Mouse (Mus musculus) megakaryocyte-erythroid progenitor cell, adult 5-6 weeks (primary cell): Measurements from ENCODE around the gene Gm29427. TPM values are rescaled to one million over a fixed set of nuclear protein-coding genes. Genes with fewer than 3 reads are reported as not detected.

Source experiments
- ATAC-seq: replicated peaks from 2 replicates; pipeline ENCODE4 v1.8.0; 2016; ENCODE audit warnings: mild to moderate bottlenecking, inconsistent platforms; ENCODE audit not compliant: severe bottlenecking, poor library complexity, low FRiP score, low TSS enrichment
- total RNA-seq, 2 experiments: library from RNA; stranded (forward) in 1 of 2; stranded (reverse) in 1 of 2; fragments of 200-1000, 215-1000 nt in 1 of 2; fragments of >200 nt in 1 of 2; fragmentation: Nextera tagmentation in 1 of 2; gene quantifications; 2 replicates each; pipeline ENCODE4 v1.2.3; 2014 to 2017

Gm29427 gene
- total RNA-seq, 2 experiments from 2014 or later = not detected

- no peak for ATAC-seq
These were observed 18.1 kb upstream of the Gm29427 start for GRCm38 (mm10) chr1:130733671-130734070.

- ATAC-seq = peak; percentile 40; the same call in 1 of the 2 replicates
These were observed 17.4 kb upstream of the Gm29427 start for GRCm38 (mm10) chr1:130732706-130733658.

- ATAC-seq = peak; percentile 64
These were observed 16.2 kb upstream of the Gm29427 start, which contains the start of gene AA986860 for GRCm38 (mm10) chr1:130731741-130732337. Gene AA986860 (plus strand): TSS chr1:130731976.

- ATAC-seq = no peak
These were observed 13.6 kb upstream of the Gm29427 start, which contains the start of gene Pfkfb2 for GRCm38 (mm10) chr1:130729153-130729552. Gene Pfkfb2 (minus strand): TSS chr1:130729253.

GRCm38 (mm10) chr1:130728708-130729107, 13.1 kb upstream of the Gm29427 start:
- no peak for ATAC-seq

- ATAC-seq = no peak
These were observed 12.5 kb upstream of the Gm29427 start for GRCm38 (mm10) chr1:130728070-130728469.

- no peak for ATAC-seq
These were observed 10.8 kb upstream of the Gm29427 start for GRCm38 (mm10) chr1:130726396-130726795.

GRCm38 (mm10) chr1:130724206-130724605, 8.6 kb upstream of the Gm29427 start:
- no peak for ATAC-seq

- peak; percentile 66 for ATAC-seq
These were observed 1.8 kb upstream of the Gm29427 start, which contains the start of gene Yod1 for GRCm38 (mm10) chr1:130717291-130717871. Gene Yod1 (plus strand): TSS chr1:130717327.

GRCm38 (mm10) chr1:130716513-130717290, 1.1 kb upstream of the Gm29427 start:
- ATAC-seq = peak; percentile 11

GRCm38 (mm10) chr1:130716218-130716512, 566 bp upstream of the Gm29427 start:
- ATAC-seq = peak; percentile 10; the same call in 1 of the 2 replicates

- no peak for ATAC-seq
These were observed 1.6 kb downstream of the Gm29427 start for GRCm38 (mm10) chr1:130714046-130714445.

GRCm38 (mm10) chr1:130710283-130711080, 5.1 kb downstream of the Gm29427 start:
- no peak for ATAC-seq

- no peak for ATAC-seq
These were observed 12.0 kb downstream of the Gm29427 start for GRCm38 (mm10) chr1:130703613-130704012.

GRCm38 (mm10) chr1:130701976-130702375, 13.6 kb downstream of the Gm29427 start:
- ATAC-seq = no peak

- ATAC-seq = no peak
These were observed 15.5 kb downstream of the Gm29427 start for GRCm38 (mm10) chr1:130699937-130700633.

- ATAC-seq = no peak
These were observed 17.0 kb downstream of the Gm29427 start for GRCm38 (mm10) chr1:130698601-130699000.

GRCm38 (mm10) chr1:130683905-130684304, 31.7 kb downstream of the Gm29427 start:
- ATAC-seq = no peak
